Mouse (Mus musculus) stomach, postnatal 0 days (tissue): ENCODE measurements at regions not wholly inside any gene's neighbourhood (a gene's known extent, or its start where the extent isn't known, plus 50 kb on each side); places are given as distances from the start of the nearest gene placed in this dataset.
A peak's percentile ranks its signal among the peaks of the same experiment; 100 is the strongest.

ENCODE experiments used
- ATAC-seq: fragments of 200-750 bp; cut with Nextera tagmentation; 2 replicates; pipeline ENCODE4 v1.8.0; 2017; ENCODE audit not compliant: low FRiP score, low TSS enrichment
- DNase-seq: peaks from one replicate; pipeline ENCODE4 v3.0.0-alpha.2; 2016; ENCODE audit warnings: low spot score
- H3K27ac ChIP-seq: fragments of 300-500 bp; sonication (generic); replicated peaks from 2 replicates; pipeline ENCODE4 v1.5.1; 2014; ENCODE audit warnings: mild to moderate bottlenecking, control low read depth
- H3K27me3 ChIP-seq: fragments of 300-500 bp; sonication (generic); 2 replicates; pipeline ENCODE4 v1.6.1; 2014; ENCODE audit warnings: low read length; ENCODE audit not compliant: control insufficient read depth, insufficient read depth
- H3K36me3 ChIP-seq: fragments of 300-500 bp; sonication (generic); 2 replicates; pipeline ENCODE4 v1.6.1; 2014; ENCODE audit warnings: low read length, mixed read lengths; ENCODE audit not compliant: control insufficient read depth, insufficient read depth
- H3K4me1 ChIP-seq: fragments of 300-500 bp; sonication (generic); replicated peaks from 2 replicates; pipeline ENCODE4 v1.6.1; 2014; ENCODE audit warnings: antibody characterized with exemption; ENCODE audit not compliant: control insufficient read depth, insufficient read depth
- H3K4me2 ChIP-seq: fragments of 300-500 bp; sonication (generic); replicated peaks from 2 replicates; pipeline ENCODE4 v1.6.1; 2014; ENCODE audit warnings: low read depth, mild to moderate bottlenecking, control low read depth, moderate library complexity
- H3K4me3 ChIP-seq: fragments of 300-500 bp; sonication (generic); 2 replicates; pipeline ENCODE4 v1.5.1; 2014; ENCODE audit warnings: low read depth, low read length, control low read depth
- H3K9ac ChIP-seq: fragments of 300-500 bp; sonication (generic); 2 replicates; pipeline ENCODE4 v1.6.1; 2014; ENCODE audit warnings: mild to moderate bottlenecking, low read length, control low read depth, mixed read lengths
- H3K9me3 ChIP-seq: fragments of 300-500 bp; sonication (generic); 2 replicates; pipeline ENCODE4 v1.6.1; 2016; ENCODE audit warnings: low read length; ENCODE audit not compliant: control insufficient read depth
- CTCF ChIP-seq: IDR thresholded peaks from 2 replicates; pipeline ENCODE4 v1.5.1; 2016; ENCODE audit warnings: antibody characterized with exemption, low read depth, mild to moderate bottlenecking, moderate library complexity
- EP300 ChIP-seq: optimal IDR thresholded peaks from 2 replicates; pipeline ENCODE3; 2016; ENCODE audit warnings: antibody characterized with exemption
- WGBS: fragments of 180-500 bp; shearing (Covaris S2); extraction: QIAGEN DNeasy Blood & Tissue Kit; methylation state at CpG from one replicate; pipeline ENCODE4 v1.1.7; 2014; 5-methylcytosine and 5-hydroxymethylcytosine counted together

DNA sequence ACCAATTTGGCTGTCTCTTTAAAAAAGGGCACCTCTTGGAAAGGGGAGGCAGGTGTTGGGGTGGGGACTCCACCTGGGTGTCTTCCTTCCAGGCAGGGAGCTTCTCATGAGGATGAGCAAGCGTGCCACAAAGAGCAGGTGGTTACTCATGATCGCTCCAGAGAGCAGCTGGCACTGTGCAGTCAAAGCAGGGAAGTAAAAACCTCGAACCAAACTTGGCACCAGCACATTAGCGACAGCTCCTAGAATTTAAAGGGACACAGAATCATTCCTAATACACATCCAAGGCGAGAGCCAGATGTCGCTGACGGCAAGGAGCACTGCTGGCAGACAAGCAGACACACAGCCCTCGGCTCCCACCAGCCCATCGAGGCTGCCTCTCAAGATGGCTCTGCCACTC lies 70.4 kb downstream of the Irx5 start:
- Histone ChIP-seq H3K4me2 (no peak overlapping the region), H3K27ac (no peak overlapping the region), H3K4me3 (no peak overlapping the region), H3K27me3 (no peaks in the 10 kb centered on the region), H3K9ac (no peak overlapping the region), H3K4me1 (no peaks in the 10 kb centered on the region), H3K9me3 (no peaks in the 10 kb centered on the region), H3K36me3 (no peaks in the 10 kb centered on the region)
- WGBS, result 72% methylated on average over 9 of the region's 9 CpGs
- no peak for ATAC-seq
- DNase-seq, result no peak
- TF ChIP-seq CTCF, result no peak

DNA sequence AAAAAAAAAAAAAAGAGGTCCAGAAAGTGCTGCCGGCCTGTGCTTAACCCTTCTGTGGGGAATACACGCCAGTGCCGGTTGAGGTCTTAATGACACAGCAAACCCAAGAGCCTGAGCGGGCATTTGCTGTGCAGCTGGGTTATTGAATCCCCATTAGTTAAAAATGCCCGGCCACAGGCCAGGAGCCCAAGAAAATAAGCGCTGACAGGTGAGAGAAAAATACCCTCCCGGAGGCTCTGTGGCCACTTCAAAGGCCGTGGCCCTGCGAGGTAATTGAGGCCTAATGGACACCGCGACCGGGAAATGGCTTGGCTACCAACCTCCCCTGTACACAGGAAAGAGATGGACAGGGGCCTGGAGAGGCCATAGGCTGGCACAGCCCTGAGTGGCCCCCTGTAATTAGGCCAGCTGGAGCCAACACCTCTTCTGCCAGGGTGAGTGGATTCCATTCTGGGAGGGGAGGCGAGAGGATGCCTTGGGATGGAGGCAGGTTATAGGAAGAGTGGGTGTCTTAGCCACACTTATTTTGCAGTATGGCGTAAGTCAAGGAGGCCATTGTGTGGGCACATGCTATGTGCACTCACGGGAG lies 79.7 kb downstream of the Irx5 start:
- WGBS, result 65% methylated on average over 15 of the region's 15 CpGs
- no peak for TF ChIP-seq CTCF
- no peak for TF ChIP-seq EP300
- Histone ChIP-seq H3K4me1 (no peaks in the 10 kb centered on the region), H3K27me3 (no peaks in the 10 kb centered on the region), H3K36me3 (no peaks in the 10 kb centered on the region), H3K27ac (no peak overlapping the region), H3K4me2 (no peak overlapping the region), H3K9me3 (no peaks in the 10 kb centered on the region), H3K4me3 (no peak overlapping the region), H3K9ac (no peak overlapping the region)
- ATAC-seq (no peak), DNase-seq (no peak)

DNA sequence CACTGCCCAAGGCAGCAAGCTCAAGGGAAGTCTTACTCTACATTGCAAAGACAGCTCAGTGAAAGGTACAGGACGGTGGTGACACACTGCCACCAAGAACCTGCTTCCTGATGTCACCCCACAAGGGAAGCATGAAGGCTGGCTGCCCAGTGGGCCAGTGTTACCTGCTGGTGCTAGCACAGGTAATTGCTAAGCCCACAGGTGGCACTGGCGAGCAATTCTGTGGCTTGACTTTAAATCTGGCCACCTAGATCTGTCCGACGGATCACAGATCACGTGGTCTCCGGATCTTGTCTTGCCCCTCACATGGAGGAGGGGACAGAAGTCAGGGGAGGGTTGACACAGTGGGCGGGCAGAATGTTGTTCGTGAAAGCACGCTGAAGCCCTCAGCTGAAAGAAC lies 80.9 kb downstream of the Irx5 start:
- no peak overlapping the region for H3K9ac ChIP-seq
- DNase-seq (no peak), ATAC-seq (no peak)
- H3K4me1 ChIP-seq, result no peaks in the 10 kb centered on the region
- no peak overlapping the region for H3K4me3 ChIP-seq
- no peak overlapping the region for H3K4me2 ChIP-seq
- H3K9me3 ChIP-seq, result no peaks in the 10 kb centered on the region
- H3K36me3 ChIP-seq, result no peaks in the 10 kb centered on the region
- no peaks in the 10 kb centered on the region for H3K27me3 ChIP-seq
- no peak overlapping the region for H3K27ac ChIP-seq
- WGBS, result 40% methylated on average over 9 of the region's 9 CpGs
- peak; percentile 49 for TF ChIP-seq CTCF
- TF ChIP-seq EP300, result no peak

DNA sequence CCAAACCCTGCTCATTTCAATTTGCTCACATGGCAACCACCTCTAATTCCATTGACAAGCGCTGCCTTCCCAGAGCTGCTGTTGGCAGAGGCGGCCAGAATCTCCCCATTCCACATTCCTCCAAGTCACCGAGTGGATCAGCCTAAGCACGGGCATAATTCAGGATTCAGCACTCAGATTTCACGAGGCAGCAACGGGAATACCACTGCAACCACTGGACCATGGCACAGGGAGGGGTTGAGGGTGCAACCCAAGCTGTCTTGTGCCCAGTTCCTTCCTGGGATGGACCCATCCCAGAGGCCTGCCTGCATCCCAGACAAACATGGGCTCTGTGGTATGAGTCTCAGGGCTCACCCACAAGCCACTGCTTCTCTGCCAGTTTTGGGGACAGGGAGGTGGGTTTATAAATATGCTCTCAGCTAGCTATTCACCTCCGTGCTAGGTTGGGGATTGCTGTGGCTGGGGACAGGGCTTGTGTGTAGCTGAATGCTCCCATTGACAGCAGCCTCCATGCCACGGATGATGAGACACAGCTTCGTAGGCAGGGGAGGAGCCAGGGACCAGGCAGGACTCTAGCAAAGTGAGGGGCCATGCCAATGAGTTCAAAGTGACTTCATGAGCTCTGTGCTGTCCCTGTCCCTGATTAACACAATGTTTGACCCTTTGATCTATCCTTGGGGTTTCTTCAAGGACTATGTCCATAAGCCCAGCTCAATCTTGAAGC lies 82.5 kb downstream of the Irx5 start:
- 54% methylated on average over 9 of the region's 9 CpGs for WGBS
- no peaks in the 10 kb centered on the region for H3K36me3 ChIP-seq
- H3K9me3 ChIP-seq, result no peaks in the 10 kb centered on the region
- no peaks in the 10 kb centered on the region for H3K27me3 ChIP-seq
- no peak overlapping the region for H3K9ac ChIP-seq
- no peak for TF ChIP-seq CTCF
- no peak for TF ChIP-seq EP300
- H3K4me1 ChIP-seq, result no peaks in the 10 kb centered on the region
- DNase-seq, result no peak
- no peak overlapping the region for H3K27ac ChIP-seq
- ATAC-seq, result no peak
- H3K4me2 ChIP-seq, result no peak overlapping the region
- no peak overlapping the region for H3K4me3 ChIP-seq

DNA sequence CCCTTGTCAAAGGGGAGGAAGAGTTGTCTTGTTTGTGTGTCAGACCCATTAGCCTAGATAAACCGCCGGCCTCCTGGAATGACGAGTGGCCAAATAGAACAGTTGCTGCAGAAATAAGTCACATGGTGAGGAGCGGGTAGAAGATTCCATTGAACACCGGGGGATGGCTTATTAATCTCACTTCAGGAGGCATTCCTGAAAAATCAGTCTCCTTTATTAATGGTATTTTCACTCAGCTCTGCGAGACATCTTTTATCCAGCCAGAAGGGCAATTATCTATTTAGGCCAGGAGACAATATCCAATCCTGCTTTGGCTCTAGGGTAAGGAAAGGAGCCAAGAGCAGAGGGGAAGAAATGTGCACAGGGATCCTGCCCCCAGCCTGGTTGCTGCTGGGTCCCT lies 84.7 kb downstream of the Irx5 start:
- Histone ChIP-seq H3K36me3 (no peaks in the 10 kb centered on the region), H3K4me2 (no peak overlapping the region), H3K9me3 (no peaks in the 10 kb centered on the region), H3K4me1 (no peaks in the 10 kb centered on the region), H3K27ac (no peak overlapping the region), H3K4me3 (no peak overlapping the region), H3K9ac (no peak overlapping the region), H3K27me3 (no peaks in the 10 kb centered on the region)
- WGBS, result 41% methylated on average over 6 of the region's 6 CpGs
- DNase-seq (no peak), ATAC-seq (no peak)
- TF ChIP-seq CTCF (no peak), EP300 (no peak)

DNA sequence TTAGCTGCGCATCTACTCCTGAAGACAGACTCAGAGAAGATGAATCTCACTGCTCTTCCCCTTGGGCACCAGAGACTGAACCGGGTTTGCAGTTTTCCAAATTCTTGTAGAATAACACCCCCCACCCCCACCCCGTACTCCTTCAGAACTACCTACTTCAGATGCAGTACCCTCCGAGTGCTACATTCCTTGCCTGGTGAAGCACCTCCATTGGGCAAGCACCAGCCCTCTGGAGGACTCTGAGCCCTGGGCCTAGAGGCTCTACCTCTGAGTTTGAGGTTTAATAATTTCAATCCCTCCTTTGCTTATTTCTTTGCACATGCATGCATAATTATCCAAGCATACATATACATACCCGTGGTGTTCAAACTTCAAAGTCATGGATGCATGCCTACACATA lies 101.9 kb downstream of the Irx5 start:
- TF ChIP-seq CTCF (no peak), EP300 (no peak)
- Histone ChIP-seq H3K4me3 (no peak overlapping the region), H3K36me3 (no peaks in the 10 kb centered on the region), H3K9me3 (no peaks in the 10 kb centered on the region), H3K4me1 (no peaks in the 10 kb centered on the region), H3K27ac (no peak overlapping the region), H3K27me3 (no peaks in the 10 kb centered on the region; the same call in 1 of the 2 replicates), H3K9ac (no peak overlapping the region), H3K4me2 (no peak overlapping the region)
- ATAC-seq, result no peak
- 81% methylated on average over 5 of the region's 5 CpGs for WGBS
- DNase-seq, result no peak
